Mouse (Mus musculus) T-cell, adult 66 days (primary cell): ENCODE measurements around the gene Zfp768. TPM values are rescaled to one million over a fixed set of nuclear protein-coding genes. Genes with fewer than 3 reads are reported as not detected.

ENCODE experiments used
- total RNA-seq, 2 experiments: library from RNA; stranded (reverse); gene quantifications; 3 replicates in 1 of 2; 4 replicates in 1 of 2; pipeline ENCODE4 v1.2.4; 2023

Gene Zfp768
- total RNA-seq = under 1 TPM; 0.47 to 0.50 TPM

GRCm38 (mm10) chr7:127345512-127346325 is at the start of gene Zfp768:
Gene Zfp768 (minus strand): TSS chr7:127345589.

GRCm38 (mm10) chr7:127393157-127393943 is 48.0 kb upstream of the Zfp768 start, which contains the start of gene E430018J23Rik:
Gene E430018J23Rik (minus strand): TSS chr7:127393629.

DNA sequence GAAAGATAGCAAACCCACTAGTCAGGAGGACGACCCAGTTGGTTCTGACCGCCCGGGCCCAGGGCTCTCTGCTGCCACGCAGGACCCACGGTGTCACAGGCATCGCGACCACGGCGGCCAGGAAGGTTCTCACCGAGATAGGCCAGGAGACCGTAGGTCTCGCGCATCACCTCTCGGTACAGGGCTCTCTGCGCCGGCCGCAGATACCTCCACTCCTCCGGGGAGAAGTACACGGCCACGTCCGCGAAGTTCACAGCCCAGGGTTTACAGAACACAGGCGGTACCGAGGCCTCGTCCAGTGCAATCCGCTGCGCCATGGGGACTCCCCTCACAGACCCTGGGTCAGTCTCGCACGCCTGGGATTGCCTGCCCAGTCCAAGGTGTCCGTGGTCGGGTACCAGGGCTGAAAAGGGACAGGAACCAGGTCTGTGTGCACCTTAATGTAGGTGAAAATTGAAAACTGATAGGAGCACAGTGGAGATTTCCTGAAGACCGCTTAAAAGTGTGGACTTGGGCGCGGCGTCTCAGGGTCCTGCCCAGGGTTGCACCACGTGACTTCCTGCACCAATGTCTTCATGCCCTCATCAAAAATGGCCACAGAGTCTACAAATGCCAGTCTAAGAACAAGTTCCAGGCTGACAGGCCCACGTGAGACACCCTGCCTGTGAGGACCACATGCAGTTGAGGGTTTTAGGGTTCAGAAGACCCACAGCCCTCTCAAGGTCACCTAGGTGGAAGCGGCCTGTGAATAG is 41.4 kb upstream of the Zfp768 start, which contains the start of gene 9130019O22Rik:
TSS of gene 9130019O22Rik (minus strand) at position 526 of the 752 bp plus-strand sequence.

DNA sequence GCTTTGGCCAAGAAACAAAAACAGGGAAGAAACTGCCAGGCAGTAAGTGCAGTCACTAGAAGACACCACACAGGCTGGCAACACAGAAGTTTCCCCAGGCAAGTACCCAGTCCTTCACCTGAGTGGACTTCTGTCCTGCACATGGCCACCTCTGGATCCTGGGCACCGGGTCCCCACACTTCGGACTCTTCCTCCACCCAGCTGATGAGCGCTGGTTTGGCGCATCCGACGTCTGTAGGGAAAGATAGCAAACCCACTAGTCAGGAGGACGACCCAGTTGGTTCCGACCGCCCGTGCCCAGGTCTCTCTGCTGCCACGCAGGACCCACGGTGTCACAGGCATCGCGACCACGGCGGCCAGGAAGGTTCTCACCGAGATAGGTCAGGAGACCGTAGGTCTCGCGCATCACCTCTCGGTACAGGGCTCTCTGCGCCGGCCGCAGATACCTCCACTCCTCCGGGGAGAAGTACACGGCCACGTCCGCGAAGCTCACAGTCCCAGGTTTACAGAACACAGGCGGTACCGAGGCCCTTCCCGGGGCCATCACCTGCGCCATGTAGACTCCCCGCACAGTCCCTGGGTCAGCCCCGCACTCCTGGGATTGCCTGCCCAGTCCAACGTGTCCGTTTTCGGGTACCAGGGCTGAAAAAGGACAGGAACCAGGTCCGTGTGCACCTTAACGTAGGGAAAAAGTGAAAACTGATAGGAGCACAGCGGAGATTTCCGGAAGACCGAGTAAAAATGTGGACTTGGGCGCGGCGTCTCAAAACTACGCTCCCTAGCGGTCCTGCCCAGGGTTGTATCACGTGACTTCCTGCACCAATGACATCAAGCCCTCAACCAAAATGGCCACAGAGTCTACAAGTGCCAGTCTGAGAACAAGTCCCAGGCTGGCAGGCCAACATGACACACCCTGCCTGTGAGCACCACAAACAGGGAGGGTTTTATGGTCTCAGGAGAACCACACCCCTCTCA is 30.2 kb upstream of the Zfp768 start, which contains the start of gene Zfp747:
TSS of gene Zfp747 (minus strand) at position 780 of the 975 bp plus-strand sequence.

GRCm38 (mm10) chr7:127296098-127296497 is 49.3 kb downstream of the Zfp768 start, which contains the start of gene Itgal:
Gene Itgal (plus strand): TSS chr7:127296260.

Other genes starting within 250 kb of the Zfp768 start
- gene Qprt, start 223.4 kb downstream of the Zfp768 start, total RNA-seq = 10 to 100 TPM; 39.1 to 46.5 TPM
- gene Spn, start 207.8 kb downstream of the Zfp768 start, total RNA-seq = 100 to 1,000 TPM; 266 to 304 TPM
- gene Cd2bp2, start 149.5 kb downstream of the Zfp768 start, total RNA-seq = 10 to 100 TPM; 70.4 to 77.9 TPM
- gene Tbc1d10b, start 137.1 kb downstream of the Zfp768 start, total RNA-seq = 10 to 100 TPM; 58.5 to 73.0 TPM
- gene Mylpf, start 136.7 kb downstream of the Zfp768 start, total RNA-seq = 10 to 100 TPM; 16.3 to 22.4 TPM
- 10 to 100 TPM; 15.5 to 18.3 TPM for gene Zfp553, start 112.5 kb downstream of the Zfp768 start, total RNA-seq
- 100 to 1,000 TPM; 694 to 706 TPM for gene Sept1, start 112.5 kb downstream of the Zfp768 start, total RNA-seq
- gene Zfp771, start 101.3 kb downstream of the Zfp768 start, total RNA-seq = 10 to 100 TPM in 1 of 2 experiments, 1 to 10 TPM in 1; 8.1 to 10.4 TPM
- gene Dctpp1, start 84.9 kb downstream of the Zfp768 start, total RNA-seq = 10 to 100 TPM; 13.0 to 21.1 TPM
- 10 to 100 TPM; 31.2 to 35.2 TPM for gene Sephs2, start 71.5 kb downstream of the Zfp768 start, total RNA-seq
- 100 to 1,000 TPM; 259 to 272 TPM for gene Itgal, start 49.3 kb downstream of the Zfp768 start, total RNA-seq
- 10 to 100 TPM; 21.0 to 21.1 TPM for gene Zfp747, start 30.5 kb upstream of the Zfp768 start, total RNA-seq
- 1 to 10 TPM; 4.8 to 5.4 TPM for gene 9130019O22Rik, start 41.6 kb upstream of the Zfp768 start, total RNA-seq
- gene E430018J23Rik, start 48.0 kb upstream of the Zfp768 start, total RNA-seq = 10 to 100 TPM; 14.2 to 14.7 TPM
- gene Zfp764, start 61.2 kb upstream of the Zfp768 start, total RNA-seq = 10 to 100 TPM; 11.3 to 12.6 TPM
- 10 to 100 TPM; 14.8 to 15.7 TPM for gene Zfp688, start 76.5 kb upstream of the Zfp768 start, total RNA-seq
- 1 to 10 TPM; 7.9 to 8.9 TPM for gene Zfp689, start 103.6 kb upstream of the Zfp768 start, total RNA-seq
- 100 to 1,000 TPM; 132 to 142 TPM for gene Prr14, start 114.0 kb upstream of the Zfp768 start, total RNA-seq
- 100 to 1,000 TPM; 186 to 198 TPM for gene Fbrs, start 133.6 kb upstream of the Zfp768 start, total RNA-seq
- gene Srcap, start 166.4 kb upstream of the Zfp768 start, total RNA-seq = 100 to 1,000 TPM; 216 to 217 TPM
- 10 to 100 TPM; 46.2 to 57.0 TPM for gene Gm42715, start 174.0 kb upstream of the Zfp768 start, total RNA-seq
- 10 to 100 TPM in 1 of 2 experiments, not detected in 1; 15.2 TPM for gene Tmem265, start 215.8 kb upstream of the Zfp768 start, total RNA-seq
- 100 to 1,000 TPM; 164 to 168 TPM for gene Phkg2, start 227.8 kb upstream of the Zfp768 start, total RNA-seq
- gene Ccdc189, start 243.0 kb upstream of the Zfp768 start, total RNA-seq = not detected
- 100 to 1,000 TPM; 139 to 146 TPM for gene Rnf40, start 243.2 kb upstream of the Zfp768 start, total RNA-seq